Mouse (Mus musculus) WW6 (cell line): ENCODE results near the gene Chst11.
"Not testable (repeated sequence)": the region's sequence is repeated elsewhere in the genome, so short reads cannot be mapped to it uniquely, and the experiment has no call there.

Source experiments
- DNase-seq: peaks from one replicate; pipeline ENCODE4 v3.0.0-alpha.2; 2013; ENCODE audit warnings: low read depth, low spot score

The Chst11 gene

DNA sequence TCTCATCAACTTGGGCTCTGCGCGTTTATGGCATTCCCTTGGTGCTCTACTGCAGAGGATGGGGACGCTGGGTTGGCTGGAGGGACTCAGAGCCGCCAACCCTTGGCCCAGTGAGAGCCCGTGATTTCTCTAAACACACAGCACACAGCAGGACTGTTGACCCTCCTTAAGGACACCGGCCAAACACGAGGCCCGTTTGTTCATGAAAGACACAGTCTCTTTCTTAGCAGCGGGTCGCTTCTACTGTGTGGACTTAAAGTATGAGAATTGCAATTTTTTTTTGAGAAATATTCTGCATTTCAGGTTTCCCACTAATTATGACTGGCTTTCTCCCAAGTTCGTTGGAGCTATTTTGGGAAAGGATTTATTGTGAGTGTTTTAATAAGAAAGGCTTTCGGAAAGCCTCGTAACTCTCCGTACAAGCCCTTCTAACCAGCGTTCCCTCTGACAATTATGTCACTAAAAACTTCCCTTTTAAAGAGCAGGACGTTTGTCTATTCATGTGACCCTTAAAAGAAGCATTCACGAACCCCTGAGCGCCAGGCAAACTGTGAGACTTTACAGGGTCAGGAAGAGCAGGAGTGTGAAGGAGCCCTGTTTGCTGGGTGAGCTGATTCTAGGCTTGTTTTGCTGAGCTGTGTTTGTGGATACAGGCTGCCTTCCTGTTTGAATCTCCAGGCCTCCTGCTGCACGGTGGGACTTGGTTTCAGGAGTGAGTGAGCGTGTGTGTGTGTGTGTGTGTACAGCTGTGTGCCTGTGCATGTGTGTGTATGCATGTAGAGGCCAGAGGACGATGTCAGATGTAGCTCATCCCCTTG, 122.8 kb downstream of the Chst11 start:
- DNase-seq, result no peak

DNA sequence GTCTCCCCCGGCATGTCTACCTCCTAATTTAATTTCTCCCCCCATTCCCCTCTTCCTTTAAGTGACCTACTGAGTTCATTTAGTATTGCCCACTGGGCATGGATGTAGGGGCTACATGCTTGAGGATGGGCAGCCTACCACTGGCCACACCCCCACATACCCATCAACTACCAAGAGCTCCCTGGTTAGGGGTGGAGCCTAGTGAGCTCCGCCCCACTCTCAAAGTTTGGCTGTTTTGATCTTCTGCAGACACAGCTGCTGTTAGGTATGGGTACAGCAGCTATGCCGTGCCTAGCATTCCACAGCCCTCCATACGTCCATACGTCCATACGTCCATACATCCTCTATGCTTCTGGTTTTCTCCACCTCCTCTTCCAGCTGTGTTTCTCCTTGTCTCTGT, 123.6 kb downstream of the Chst11 start:
- DNase-seq, result no peak

DNA sequence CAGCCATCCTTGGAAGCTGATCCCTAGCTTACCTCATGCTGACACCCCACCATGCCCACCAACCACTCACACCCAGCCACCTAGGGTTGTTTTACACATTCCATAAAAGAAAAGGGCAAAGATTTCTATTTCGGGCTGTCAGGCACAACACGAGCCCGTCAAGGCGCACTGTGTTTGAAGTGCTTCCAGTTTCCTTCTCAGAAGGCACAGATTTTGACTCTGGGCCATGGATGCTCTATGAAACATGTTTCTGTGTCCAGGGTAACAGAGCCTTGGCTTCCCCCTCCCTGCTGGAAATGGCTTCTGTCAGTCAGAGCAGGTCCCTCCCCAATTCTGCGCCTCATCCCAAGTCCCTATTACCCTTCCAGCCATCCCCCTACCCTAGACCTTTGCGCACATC, 125.7 kb downstream of the Chst11 start:
- no peak for DNase-seq

DNA sequence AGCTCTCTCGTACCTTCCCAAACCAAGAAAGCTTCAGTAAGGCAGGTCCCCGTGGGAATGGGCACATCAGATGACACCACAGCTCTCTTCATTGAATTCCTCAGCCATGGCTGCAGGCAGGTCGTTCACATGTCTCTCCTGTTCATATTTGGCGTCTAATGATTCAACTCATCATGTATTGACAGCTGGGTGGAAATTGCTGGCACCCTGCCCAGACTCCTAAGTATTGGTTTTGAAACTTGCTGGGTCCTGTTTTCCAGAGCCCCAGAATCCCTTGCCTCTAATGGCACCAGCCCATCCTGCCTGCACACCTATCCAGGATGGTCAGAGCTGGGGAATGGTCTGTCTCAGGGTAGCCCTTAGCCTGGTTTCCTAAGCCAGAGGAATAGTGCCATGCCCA, 127.0 kb downstream of the Chst11 start:
- DNase-seq, result no peak

DNA sequence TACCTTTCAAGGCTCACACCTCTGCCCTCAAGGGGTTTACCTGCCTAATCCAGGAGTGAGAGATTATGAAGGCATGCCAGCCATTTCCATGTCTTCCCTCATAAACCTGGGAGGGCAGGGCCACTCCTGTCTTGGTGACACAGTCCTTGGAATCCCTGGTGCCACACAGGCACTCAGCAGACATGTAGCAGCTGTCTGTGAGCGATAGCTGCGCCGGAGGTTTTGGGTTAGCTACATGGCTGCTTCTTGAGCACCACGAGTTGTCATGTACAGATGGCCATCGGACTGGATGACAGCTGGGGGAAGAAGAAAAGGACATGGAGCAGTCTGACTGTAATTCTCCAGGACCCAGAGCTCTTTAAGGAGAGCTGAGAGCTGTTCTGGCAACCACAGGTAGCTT, 129.3 kb downstream of the Chst11 start:
- no peak for DNase-seq

DNA sequence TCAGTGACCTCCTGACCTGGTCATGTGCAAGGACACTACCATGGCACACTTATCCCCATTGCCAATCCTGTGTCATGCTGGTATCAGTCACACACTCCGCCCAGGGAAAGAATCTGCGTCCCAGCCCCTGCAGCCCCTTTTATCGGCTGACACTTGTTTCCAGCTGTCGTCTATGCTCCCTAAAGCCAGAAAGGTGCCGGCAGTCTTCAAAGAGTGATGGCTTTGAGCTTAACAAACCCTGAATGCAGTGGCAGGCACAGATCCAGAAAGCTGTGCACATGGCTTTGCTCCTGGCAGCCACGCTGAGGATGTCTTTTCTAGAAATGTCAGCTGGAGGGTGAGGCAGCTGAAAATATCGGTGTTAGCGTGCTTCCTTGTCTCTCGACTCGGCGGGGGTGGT, 131.6 kb downstream of the Chst11 start:
- no peak for DNase-seq

DNA sequence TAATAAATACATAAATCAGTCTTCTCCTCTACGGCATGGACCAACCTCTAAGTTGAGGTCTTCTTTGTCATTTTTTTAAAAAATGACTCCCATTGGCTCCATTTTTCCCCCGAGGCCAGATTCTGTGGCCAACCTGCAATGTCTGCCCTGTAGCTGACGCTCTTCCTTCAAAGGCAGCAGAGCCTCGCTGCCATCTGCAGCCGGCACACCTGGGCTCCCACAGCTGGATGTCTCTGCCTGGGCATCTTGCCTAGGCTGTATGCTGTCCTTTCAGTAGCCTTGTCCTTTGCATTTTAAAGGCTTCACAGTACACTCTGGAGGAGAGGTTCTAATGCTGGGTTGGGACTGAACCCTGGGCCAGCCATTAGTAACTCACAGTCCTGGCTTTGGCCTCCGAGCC, 132.6 kb downstream of the Chst11 start:
- no peak for DNase-seq

DNA sequence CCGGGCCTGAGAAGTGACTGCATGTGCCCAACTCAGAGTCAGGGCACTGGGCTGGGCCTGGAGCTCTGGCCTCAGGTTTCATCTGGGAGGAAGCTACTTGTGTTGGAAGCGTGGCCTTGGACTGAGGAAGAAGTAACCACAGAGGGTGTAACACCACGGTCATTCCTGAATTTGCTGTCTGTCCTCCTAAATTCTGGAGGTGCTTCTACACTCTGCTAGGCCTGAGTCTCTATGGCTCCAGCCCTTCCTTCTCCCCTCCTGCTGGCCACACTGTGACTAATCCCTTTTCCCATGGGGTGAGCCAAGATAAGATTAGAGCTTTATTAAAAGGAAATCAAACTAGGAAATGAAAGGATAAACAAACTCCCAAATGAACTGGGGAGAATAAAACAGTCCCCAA, 133.3 kb downstream of the Chst11 start:
- DNase-seq, result no peak

DNA sequence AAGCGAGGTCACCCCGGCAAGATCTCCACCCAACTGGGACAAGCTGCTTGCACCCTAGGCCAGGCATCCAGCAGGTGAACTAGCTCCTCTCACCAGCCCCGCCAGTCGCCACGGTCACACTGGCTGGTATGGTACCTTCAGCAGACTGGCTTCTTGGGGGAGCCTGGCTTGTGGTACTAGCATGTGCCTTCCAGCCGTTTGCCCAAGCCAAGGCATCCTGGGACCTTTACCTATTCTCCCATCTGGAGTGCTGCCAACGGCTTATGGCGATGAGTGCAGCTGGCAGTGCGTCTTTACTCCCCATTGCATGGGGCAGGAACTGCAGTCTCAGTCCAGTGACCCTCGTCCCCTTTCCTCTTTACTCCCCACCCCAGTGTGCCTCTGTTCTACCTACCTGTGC, 133.7 kb downstream of the Chst11 start:
- no peak for DNase-seq

DNA sequence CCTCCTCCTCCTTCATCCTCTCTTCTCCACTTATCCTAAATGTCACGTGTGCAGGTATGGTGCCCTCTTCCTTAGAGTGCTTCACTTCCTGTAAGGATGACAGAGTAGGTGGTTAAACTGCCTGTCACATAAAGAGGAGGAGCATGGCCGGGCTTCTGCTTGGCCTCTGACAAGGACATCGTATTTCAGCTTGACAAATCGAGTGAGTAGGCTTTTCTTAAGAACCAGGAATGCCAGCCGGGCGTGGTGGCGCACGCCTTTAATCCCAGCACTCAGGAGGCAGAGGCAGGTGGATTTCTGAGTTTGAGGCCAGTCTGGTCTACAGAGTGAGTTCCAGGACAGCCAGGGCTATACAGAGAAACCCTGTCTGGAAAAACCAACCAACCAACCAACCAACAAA, 134.2 kb downstream of the Chst11 start:
- not testable (repeated sequence) for DNase-seq

DNA sequence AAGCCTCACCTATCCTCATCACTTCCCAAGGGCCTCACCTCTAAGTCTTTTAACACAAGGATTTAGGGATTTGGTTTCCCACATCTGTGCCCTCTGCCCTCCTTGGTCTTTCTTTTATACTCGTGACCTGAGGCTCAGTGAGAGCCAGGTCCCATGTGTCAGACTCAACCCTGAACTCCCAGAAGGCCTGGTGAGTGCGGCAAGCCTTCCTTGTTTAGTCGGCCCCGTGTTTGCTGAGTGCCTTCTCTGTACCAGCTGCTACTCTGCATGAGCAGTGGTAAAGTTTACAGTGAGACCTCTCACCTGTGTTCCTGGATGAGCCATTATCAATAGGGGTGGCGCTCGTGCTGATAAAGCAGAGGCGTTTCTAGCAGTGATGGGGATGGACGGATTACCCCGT, 134.6 kb downstream of the Chst11 start:
- DNase-seq, result no peak

DNA sequence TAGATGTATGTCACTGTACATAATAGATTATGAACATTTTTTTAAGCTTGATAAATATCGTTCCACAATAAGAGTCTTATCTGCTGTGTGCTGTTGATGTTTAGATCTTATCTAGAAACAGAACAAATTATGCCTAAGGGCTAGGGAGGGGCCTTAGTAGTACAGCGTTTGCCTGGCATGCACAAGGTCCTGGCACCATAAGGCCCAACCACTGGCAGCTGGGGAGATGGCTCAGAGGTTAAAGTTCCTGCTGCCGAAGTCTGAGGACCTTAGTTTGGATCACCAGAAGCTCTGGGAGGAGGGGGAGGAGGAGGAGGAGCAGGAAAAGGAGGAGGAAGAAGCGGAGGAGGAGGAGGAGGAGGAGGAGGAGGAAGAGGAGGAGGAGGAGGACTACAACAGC, 135.6 kb downstream of the Chst11 start:
- no peak for DNase-seq

DNA sequence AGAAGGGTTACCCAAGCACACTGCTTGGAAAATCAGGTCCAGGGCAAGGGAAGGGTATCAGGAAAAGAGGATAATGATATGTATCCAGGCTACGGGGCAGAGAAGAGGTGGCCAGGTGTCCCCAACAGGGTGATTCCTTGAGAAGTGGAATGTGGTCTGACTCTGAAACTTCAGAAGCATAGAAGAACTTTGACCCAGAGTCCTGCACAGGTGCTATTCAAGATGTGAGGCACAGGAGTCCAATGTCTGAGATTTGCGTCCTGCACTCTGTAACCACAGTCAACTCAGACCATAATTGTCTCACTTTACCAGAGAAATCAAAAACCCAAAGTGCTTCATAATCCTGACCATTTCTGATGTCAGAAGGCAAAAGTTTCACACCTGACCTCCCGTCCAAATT, 139.3 kb downstream of the Chst11 start:
- no peak for DNase-seq

DNA sequence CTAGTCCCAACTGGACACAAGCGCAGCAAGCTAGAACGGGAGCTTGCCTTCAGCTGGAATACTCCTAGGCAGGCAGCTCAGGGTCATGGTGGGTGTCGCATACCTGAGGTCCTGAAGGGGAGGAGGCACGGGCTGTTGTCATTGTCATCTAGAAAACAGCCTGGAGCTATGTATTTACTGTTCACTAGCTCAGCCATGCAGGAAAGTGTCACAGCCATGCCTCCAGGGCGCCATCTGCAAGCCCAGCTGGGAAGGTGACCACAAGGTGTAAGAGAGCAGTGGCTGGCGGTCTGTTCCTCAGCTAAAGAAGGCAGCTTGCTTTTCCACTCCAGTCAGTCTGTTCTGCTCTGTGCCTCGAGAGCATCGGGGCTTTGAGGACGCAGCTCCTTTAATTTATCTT, 141.1 kb downstream of the Chst11 start:
- DNase-seq, result no peak

DNA sequence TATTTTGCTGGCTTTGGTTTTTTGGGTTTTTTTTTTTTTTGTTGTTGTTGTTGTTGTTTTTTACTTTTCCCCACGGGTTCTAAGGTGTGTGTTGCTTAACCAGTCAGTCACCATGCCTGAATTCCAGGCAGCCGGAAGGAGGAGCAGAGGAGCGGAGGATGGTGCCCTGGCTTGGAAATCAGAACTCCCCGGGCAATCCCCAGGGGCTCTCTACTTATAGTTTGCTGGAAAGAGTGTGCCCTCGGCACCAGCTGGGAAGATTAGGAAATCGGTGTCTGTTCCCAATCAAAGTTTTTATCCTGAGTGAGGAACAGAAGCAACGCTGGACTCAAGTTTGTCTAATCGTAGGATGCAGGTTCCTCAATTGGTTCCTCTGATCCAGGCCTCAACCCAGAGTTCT, 143.1 kb downstream of the Chst11 start:
- no peak for DNase-seq

DNA sequence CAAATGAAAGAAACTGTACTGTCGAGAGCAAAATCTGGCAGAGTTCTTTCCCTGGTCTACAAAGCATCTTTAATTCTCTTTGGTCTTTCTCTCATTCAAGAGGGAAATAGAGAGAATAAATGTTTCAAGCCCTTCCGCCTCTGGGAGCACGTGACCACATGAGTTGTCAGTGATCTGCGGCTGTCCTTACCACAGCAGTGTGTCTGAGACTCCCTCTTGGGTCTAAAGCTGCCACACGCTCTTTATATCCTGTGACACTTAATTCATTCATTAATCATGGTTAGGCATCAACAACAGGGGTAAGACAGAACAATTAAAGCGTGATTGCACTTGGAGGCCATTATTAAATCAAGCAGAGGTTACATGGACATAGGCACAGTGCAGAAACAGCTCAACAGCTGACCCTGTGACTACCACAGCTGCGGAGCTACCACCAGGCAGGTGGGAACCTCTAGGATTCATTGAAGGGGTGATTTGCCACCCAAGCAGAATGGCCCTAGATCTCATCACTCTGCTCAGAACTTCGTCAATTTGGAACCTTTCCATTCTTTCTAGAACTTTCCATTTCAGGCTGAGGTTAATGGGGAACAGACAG, 144.4 kb downstream of the Chst11 start:
- no peak for DNase-seq

DNA sequence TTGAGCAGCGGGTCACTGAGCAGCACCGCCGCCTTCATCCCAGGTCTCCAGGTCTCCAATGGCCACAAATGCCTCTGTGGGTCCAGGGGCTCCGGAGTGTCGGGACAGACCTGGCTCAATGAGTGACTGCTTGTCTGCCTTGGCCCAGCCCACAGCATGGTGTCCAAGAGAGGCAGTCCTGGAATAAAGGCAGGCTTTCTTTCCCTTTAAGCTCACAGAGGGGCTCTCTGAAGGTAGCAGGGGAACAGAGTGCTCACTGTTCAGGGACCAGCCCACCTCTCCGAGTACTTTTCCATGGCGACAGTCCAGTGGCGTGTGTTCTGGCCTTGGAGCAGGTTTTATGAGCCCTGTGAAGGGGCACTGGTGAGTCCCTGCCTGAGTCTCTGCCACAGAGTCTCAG, 145.3 kb downstream of the Chst11 start:
- no peak for DNase-seq

DNA sequence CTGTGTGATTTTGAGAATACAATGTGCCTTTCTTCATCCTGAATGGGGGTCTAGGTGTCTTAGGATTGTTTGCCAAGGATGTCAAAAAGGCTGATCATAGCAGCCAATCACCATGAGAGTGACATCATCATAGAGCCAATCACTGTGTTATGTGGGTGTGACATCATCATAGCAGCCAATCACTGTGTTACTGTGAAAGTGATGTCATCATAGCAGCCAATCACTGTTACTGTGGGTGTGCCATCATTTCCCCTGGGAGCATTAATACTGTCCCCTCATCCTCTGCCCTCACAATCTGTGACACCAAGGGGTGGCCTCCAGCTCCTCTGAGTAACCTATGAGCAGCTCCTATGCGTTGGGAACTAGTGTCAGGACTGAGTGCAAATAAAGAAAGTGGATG, 146.6 kb downstream of the Chst11 start:
- no peak for DNase-seq

DNA sequence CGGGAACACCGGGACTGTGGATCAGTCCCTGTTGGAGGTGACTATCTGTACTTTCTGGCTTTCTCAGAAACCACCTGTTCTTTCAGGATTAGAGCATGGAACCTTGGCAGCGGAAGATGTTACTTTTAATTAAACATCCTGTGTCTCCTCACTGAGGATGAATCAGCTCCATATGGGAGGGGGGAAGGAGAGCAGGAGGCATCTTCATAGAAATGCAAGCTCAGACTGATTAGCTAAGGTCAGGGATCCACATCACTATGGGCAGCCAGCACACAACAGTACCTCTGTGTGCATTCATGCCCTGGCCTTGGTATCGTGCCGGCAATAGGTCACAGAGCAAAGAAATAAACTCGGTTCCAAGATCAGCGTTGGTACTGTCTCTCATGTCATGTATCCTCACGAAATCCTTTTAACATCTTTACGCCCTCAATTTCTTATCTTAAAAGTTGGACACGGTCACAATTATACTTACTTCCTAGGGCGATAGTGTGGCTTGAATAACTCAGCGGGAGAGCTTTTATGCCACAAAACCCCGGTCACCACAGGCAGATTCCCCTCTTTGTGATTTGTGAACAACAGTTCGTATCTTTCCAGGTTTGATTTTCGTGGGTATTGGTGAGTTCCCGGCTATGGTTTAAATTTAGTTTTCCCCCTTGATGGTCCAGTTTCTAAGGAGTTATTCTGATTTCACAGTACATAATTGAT, 148.7 kb downstream of the Chst11 start:
- DNase-seq, result no peak

DNA sequence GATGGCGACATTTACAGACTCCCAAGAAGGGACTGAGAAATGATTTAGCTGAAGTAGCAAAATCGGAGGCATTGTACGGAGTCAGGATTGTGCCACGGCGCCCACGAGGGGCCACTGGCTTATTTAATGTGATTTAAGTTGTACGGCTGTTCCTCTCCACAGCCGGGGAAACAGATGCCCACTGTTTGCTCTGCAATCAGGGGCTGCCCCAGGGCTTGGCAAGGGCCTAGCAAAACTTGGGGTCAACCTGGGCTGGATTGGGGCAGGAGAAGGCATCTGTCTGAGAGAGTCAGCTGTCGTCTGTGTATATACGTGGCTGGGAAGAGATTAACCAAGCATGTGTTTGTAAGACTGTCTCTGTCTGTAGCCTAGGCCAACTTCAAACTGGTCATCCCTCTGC, 149.6 kb downstream of the Chst11 start:
- no peak for DNase-seq

DNA sequence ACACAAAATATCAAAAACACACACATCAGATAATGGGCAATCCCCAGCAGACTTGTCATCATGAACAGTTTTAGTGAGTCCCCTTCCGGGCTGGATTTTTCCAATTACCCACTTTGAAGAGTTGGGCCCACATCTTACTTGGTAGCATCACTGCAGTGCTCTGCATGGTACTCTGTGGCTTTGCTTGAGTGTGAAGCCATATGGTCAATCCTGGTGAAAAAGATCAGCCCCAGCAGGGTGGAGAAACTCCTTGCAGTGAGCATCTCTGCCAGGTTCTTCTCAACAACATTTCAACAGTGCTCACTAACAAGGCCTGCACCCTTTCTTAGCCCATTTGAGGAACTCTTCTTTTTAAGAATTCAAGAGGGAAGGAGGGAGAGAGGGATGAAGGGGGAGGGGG, 150.7 kb downstream of the Chst11 start:
- DNase-seq, result no peak

DNA sequence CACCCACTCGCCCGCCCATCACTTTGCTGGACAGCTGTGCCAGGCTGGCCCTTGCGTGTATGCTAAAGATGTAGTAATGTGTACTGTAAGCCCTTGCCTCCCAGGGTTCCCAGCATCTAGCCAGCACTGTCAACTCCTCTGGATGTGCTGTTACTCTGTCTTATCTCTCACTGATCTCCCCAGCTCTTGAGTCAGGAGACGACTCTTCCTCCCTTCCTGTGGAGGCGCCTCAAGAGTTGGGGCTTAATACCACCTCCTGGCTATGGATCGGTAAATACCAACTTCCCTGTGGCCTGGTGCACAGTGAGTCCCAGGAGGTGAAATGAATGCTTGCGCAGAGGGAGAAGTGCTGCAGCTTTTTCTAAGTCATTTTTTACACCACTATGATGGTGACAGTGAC, 151.8 kb downstream of the Chst11 start:
- no peak for DNase-seq

DNA sequence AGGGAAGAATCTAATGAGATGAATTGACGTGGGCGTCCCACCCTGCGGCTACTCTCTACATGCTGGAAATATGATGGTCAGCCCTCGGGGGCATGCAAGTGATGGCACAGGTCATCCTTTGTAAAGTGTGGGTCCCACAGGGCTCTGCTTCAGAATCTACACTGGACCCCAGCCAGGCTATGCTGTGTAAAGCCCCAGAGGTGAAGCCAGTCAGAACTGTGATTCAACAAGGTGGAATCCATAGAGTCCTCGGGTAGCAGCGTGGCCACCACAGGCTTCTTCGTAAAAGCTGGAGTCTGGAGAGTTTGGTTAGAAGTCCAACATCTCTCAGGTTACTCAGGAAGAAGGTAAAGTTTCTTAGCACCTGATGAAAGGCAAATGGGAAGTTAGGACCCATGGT, 154.0 kb downstream of the Chst11 start:
- no peak for DNase-seq
